Mouse (Mus musculus) liver, embryonic 12.5 days (tissue): ENCODE results near the gene Gm39566. TPM values are rescaled to one million over a fixed set of nuclear protein-coding genes. Genes with fewer than 3 reads are reported as not detected.

ENCODE experiments used
- ATAC-seq: fragments of 200-750 bp; cut with Nextera tagmentation; 2 replicates; pipeline ENCODE4 v1.8.0; 2017; ENCODE audit warnings: moderate number of reproducible peaks, mild to moderate bottlenecking, moderate library complexity
- H3K27ac ChIP-seq: fragments of 300-500 bp; sonication (generic); 2 replicates; pipeline ENCODE4 v1.5.1; 2016; ENCODE audit warnings: mild to moderate bottlenecking
- H3K27me3 ChIP-seq: fragments of 300-500 bp; sonication (generic); replicated peaks from 2 replicates; pipeline ENCODE4 v1.6.1; 2016; ENCODE audit warnings: mild to moderate bottlenecking, moderate library complexity
- H3K36me3 ChIP-seq: fragments of 300-500 bp; sonication (generic); 2 replicates; pipeline ENCODE4 v1.6.1; 2016; ENCODE audit warnings: mild to moderate bottlenecking, moderate library complexity
- H3K4me1 ChIP-seq: fragments of 300-500 bp; sonication (generic); 2 replicates; pipeline ENCODE4 v1.6.1; 2016
- H3K4me2 ChIP-seq: fragments of 300-500 bp; sonication (generic); 2 replicates; pipeline ENCODE4 v1.6.1; 2016; ENCODE audit warnings: mild to moderate bottlenecking, moderate library complexity
- H3K4me3 ChIP-seq: fragments of 300-500 bp; sonication (generic); 2 replicates; pipeline ENCODE4 v1.5.1; 2016; ENCODE audit warnings: mild to moderate bottlenecking, moderate library complexity
- H3K9ac ChIP-seq: fragments of 300-500 bp; sonication (generic); 2 replicates; pipeline ENCODE4 v1.6.1; 2016; ENCODE audit warnings: mild to moderate bottlenecking, moderate library complexity
- H3K9me3 ChIP-seq: fragments of 300-500 bp; sonication (generic); replicated peaks from 2 replicates; pipeline ENCODE4 v1.6.1; 2016; ENCODE audit warnings: mild to moderate bottlenecking, moderate library complexity
- WGBS: fragments of 180-500 bp; shearing (Covaris S2); methylation state at CpG from one replicate; pipeline ENCODE4 v1.1.7; 2016; ENCODE audit not compliant: insufficient replicate concordance; 5-methylcytosine and 5-hydroxymethylcytosine counted together
- polyA plus RNA-seq: library from polyadenylated mRNA; unstranded; fragments of >200 nt; fragmentation: Nextera tagmentation; extraction: Ambion mirVana; gene quantifications from 2 replicates; pipeline ENCODE4 v1.2.1, GENCODE M21; 2016

The Gm39566 gene
- polyA plus RNA-seq, 1 experiment from 2014 or later, result not detected

- Histone ChIP-seq H3K9me3 (0 out of 2 replicates have a peak, but pooled peaks cover 5% of the 10 kb centered on the region), H3K36me3 (no peaks in the 10 kb centered on the region), H3K27me3 (peaks cover 91% of the 10 kb centered on the region), H3K4me2 (peak overlapping the region; percentile 70), H3K4me1 (peaks cover 53% of the 10 kb centered on the region), H3K9ac (peak overlapping the region; percentile 53), H3K4me3 (peak overlapping the region; percentile 57), H3K27ac (peak overlapping the region; percentile 17; the same call in 1 of the 2 replicates)
- ATAC-seq, result peak; percentile 78
- WGBS, result 3% methylated on average over 60 of the region's 60 CpGs
Observed at GRCm38 (mm10) chr11:69803786-69804651, 11.1 kb downstream of the Gm39566 start.

GRCm38 (mm10) chr11:69803328-69803727 is 11.8 kb downstream of the Gm39566 start:
- WGBS, result 4% methylated on average over 12 of the region's 12 CpGs
- Histone ChIP-seq H3K4me1 (peaks cover 53% of the 10 kb centered on the region), H3K27ac (no peak overlapping the region), H3K4me2 (peak overlapping the region; percentile 70), H3K9ac (peak overlapping the region; percentile 53), H3K4me3 (peak overlapping the region; percentile 57), H3K36me3 (no peaks in the 10 kb centered on the region), H3K9me3 (0 out of 2 replicates have a peak, but pooled peaks cover 5% of the 10 kb centered on the region), H3K27me3 (peaks cover 98% of the 10 kb centered on the region)
- peak; percentile 31 for ATAC-seq

- peaks cover 100% of the 10 kb centered on the region for H3K27me3 ChIP-seq
- H3K9me3 ChIP-seq, result 0 out of 2 replicates have a peak, but pooled peaks cover 5% of the 10 kb centered on the region
- 0 out of 2 replicates have a peak, but pooled peaks have one; percentile 33 for ATAC-seq
- H3K27ac ChIP-seq, result no peak overlapping the region
- H3K4me2 ChIP-seq, result peak overlapping the region; percentile 70
- no peaks in the 10 kb centered on the region for H3K36me3 ChIP-seq
- peak overlapping the region; percentile 57 for H3K4me3 ChIP-seq
- peak overlapping the region; percentile 57 for H3K9ac ChIP-seq
- under 1% methylated on average over 33 of the region's 33 CpGs for WGBS
- peaks cover 53% of the 10 kb centered on the region for H3K4me1 ChIP-seq
Observed at GRCm38 (mm10) chr11:69802648-69803105, 12.4 kb downstream of the Gm39566 start.

GRCm38 (mm10) chr11:69801379-69801977 is 13.6 kb downstream of the Gm39566 start, which contains the start of gene Fgf11:
Gene Fgf11, minus strand, starts transcription at chr11:69801857.
- Histone ChIP-seq H3K4me3 (peak within 1 kb of the TSS; percentile 57), H3K4me1 (peaks cover 53% of the 10 kb centered on the region), H3K36me3 (no peaks in the 10 kb centered on the region), H3K9me3 (0 out of 2 replicates have a peak, but pooled peaks cover 3% of the 10 kb centered on the region), H3K4me2 (peak within 1 kb of the TSS; percentile 70), H3K9ac (peak within 1 kb of the TSS; percentile 57), H3K27ac (no peak within 1 kb of the TSS), H3K27me3 (peaks cover 100% of the 10 kb centered on the region)
- 4% methylated on average over 33 of the region's 33 CpGs for WGBS
- ATAC-seq, result no peak

DNA sequence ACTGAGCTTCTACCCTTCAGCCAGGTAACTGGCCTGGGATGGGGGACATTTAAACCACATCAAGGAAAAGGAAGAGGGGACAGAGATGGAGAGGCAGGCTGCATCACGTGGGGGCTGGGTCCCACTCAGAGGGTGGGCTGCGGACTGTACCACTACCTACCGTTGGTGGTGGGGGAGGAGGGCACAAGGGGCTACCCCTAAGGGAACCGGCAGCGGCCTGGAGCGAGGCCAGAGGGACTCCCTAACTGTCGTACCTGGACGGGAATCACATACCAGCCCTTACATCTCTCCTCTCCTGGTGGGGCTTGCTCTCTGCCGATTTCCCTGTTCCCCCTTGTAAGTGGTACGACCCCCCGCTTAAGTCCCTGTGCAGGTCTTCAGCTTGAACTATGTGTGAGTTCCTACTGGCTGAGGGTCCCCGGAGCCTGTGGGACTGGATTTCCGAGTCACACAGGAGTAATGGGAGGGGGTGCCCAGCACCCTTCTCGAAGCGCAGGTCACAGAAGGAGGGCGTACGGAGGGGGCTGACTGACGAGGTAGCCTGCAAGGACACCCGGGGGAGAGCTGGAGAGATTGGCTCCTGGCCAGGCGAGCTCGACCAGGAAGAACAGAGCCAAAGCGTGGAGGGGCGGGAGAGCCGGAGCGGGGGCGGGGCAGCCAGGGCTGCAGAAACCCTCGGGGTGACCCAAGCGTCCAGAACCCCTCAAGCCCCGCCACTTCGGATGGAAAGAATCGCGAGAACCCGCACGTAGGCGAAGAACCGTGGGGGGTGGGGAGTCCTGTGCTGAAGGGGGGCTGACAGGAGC is 14.5 kb downstream of the Gm39566 start:
- peak overlapping the region; percentile 35; the same call in 1 of the 2 replicates for H3K9ac ChIP-seq

DNA sequence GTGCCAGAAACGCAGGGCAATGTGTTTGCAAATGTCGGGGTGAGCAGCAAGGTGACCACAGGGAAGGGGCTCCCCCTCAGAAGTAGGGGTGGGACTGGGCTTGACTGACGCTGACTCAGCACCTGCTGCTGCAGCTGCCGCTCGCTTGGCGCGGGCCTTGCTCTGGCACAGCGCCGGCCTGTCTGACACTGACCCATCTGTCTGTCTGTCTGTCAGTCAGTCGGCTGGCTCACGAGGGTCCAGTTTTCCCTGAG is 15.0 kb downstream of the Gm39566 start:
- ATAC-seq, result no peak
- Histone ChIP-seq H3K4me1 (peaks cover 62% of the 10 kb centered on the region), H3K4me2 (peak overlapping the region; percentile 64), H3K27me3 (peaks cover 94% of the 10 kb centered on the region), H3K27ac (no peak overlapping the region), H3K9ac (no peak overlapping the region), H3K36me3 (no peaks in the 10 kb centered on the region), H3K4me3 (peak overlapping the region; percentile 44), H3K9me3 (no peaks in the 10 kb centered on the region)
- 5% methylated on average over 11 of the region's 11 CpGs for WGBS

More for the DNA sequence above, 14.5 kb downstream of the Gm39566 start:
- Histone ChIP-seq H3K4me1 (peaks cover 60% of the 10 kb centered on the region), H3K4me2 (peak overlapping the region; percentile 64), H3K4me3 (peak overlapping the region; percentile 44), H3K36me3 (no peaks in the 10 kb centered on the region), H3K27ac (no peak overlapping the region), H3K27me3 (peaks cover 99% of the 10 kb centered on the region), H3K9me3 (no peaks in the 10 kb centered on the region)
- under 1% methylated on average over 36 of the region's 36 CpGs for WGBS
- no peak for ATAC-seq

DNA sequence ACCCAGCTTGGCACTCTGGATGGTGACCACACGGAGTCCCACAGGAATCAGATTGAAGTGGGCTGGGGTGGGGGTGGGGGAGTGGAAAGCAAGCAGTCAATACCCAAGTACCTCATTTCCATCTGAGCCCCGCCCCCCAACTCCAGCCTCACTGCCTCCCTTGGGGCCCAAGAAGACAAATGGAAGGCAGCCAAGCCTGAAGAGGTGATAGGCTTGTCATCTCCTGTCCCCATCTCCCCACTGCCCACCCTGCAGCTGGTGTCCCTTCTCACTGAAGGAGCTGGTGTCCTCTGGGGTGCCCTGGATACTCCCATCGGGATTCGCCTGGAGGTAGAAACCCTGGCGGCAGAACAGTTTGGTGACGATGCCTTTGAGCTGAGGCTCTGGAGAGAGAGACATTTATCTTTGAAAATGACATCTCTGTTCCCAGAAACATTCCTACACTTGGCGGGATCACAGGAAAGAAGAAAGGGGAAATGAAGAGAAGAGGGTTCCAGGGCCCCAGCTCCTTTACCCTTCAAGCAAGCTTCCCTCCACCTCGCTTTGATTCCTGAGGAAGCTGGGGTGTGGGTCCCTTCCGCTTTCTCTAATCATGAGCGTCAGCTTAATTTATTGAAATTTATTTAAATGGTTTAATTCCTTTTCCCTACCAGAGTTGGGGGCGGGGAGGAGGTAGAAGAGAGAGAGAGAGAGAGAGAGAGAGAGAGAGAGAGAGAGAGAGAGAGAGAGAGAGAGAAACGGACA is 15.5 kb downstream of the Gm39566 start:
- Histone ChIP-seq H3K4me1 (peaks cover 61% of the 10 kb centered on the region), H3K9me3 (no peaks in the 10 kb centered on the region), H3K27ac (no peak overlapping the region), H3K4me3 (no peak overlapping the region), H3K4me2 (peak overlapping the region; percentile 64), H3K36me3 (no peaks in the 10 kb centered on the region), H3K27me3 (peaks cover 89% of the 10 kb centered on the region), H3K9ac (no peak overlapping the region)
- ATAC-seq, result no peak
- WGBS, result 35% methylated on average over 12 of the region's 12 CpGs

- Histone ChIP-seq H3K4me3 (no peak overlapping the region), H3K4me1 (peaks cover 45% of the 10 kb centered on the region)
- 62% methylated on average over 7 of the region's 7 CpGs for WGBS
Observed at GRCm38 (mm10) chr11:69797924-69798323, 17.2 kb downstream of the Gm39566 start.

DNA sequence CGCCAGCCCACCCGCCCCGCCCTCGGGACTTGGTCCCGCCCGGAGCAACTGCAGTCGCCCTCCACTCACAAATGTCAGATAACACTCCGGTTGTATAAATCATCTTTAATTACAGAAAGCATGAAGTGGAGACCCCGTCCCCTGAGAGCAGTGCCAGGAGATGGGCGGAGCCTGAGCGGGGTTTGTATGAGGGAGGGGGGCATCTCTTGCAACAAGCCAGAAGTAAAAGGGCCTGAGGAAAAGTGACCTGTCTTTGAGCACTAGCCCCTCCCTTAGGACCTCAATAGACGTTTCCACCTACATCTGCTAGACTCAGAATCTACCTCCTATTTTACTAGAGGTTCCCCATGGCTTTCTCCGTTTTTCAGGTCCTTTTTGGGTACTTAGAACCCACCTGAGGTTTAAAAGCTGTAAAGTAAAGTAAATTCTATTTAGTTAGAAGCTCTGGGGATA is 19.1 kb downstream of the Gm39566 start:
- H3K27me3 ChIP-seq, result peaks cover 77% of the 10 kb centered on the region
- H3K4me1 ChIP-seq, result peaks cover 27% of the 10 kb centered on the region
- WGBS, result 4% methylated on average over 13 of the region's 13 CpGs
- H3K9ac ChIP-seq, result peak overlapping the region; percentile 64
- H3K27ac ChIP-seq, result no peak overlapping the region
- H3K4me3 ChIP-seq, result peak overlapping the region; percentile 54
- no peak for ATAC-seq
- H3K9me3 ChIP-seq, result no peaks in the 10 kb centered on the region
- peak overlapping the region; percentile 88 for H3K4me2 ChIP-seq
- H3K36me3 ChIP-seq, result no peaks in the 10 kb centered on the region

More at GRCm38 (mm10) chr11:69797924-69798323, 17.2 kb downstream of the Gm39566 start:
- Histone ChIP-seq H3K9me3 (no peaks in the 10 kb centered on the region), H3K4me2 (no peak overlapping the region), H3K36me3 (no peaks in the 10 kb centered on the region), H3K9ac (no peak overlapping the region), H3K27ac (no peak overlapping the region), H3K27me3 (peaks cover 86% of the 10 kb centered on the region)
- ATAC-seq, result no peak

DNA sequence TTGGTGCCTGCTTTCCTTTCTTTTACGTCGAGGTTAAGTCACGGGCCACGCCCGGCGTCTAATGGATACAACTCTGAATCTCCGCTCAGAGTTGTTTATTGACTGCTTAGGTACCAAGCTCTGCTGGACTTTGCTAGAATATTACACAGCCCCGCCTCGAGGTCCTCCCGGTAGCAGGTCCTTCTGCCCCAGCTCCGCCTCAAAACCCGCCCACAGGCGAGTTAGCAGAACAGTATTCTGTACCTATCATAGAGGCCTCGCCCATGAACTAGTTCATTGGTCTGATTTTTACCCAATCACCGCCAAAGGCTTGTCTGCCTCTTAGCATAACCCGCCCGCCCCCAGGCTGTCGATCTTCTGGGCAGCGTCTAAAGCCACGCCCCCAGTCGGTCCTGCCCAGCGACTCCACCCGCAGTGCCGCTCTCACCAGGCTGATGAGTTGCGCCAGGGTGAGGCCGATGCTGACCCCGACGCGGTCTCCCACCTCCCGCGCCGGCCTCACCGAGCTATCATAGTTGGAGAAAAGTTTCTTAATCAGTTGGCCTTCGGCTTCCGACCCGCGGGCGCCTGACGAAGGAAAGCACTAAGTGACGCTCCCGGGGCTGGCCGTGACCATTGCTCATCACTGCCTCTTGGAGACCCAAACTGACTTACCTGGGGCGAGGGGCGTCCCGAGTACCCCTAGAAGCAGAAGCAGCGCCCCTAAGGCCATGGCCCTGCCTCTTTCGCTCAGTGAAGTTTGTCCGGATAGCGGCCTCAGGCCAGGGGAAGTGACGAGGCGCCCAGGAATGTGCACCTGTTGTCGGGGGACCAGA is 19.7 kb downstream of the Gm39566 start, which contains the start of gene Chrnb1:
Gene Chrnb1 (minus strand): TSS at position 776 of the 815 bp plus-strand sequence.
- Histone ChIP-seq H3K9ac (peak within 1 kb of the TSS; percentile 64), H3K27ac (no peak within 1 kb of the TSS), H3K9me3 (no peaks in the 10 kb centered on the region), H3K4me1 (peaks cover 20% of the 10 kb centered on the region), H3K4me3 (peak within 1 kb of the TSS; percentile 54), H3K36me3 (no peaks in the 10 kb centered on the region), H3K27me3 (peaks cover 70% of the 10 kb centered on the region), H3K4me2 (peak within 1 kb of the TSS; percentile 88)
- peak; percentile 99 for ATAC-seq
- 2% methylated on average over 52 of the region's 52 CpGs for WGBS
